Mouse (Mus musculus) cortical plate, adult 2 months (tissue): ENCODE results near the gene Klhl40.

Experiments used
- CTCF ChIP-seq: fragments of 200-500 bp; IDR thresholded peaks from 2 replicates; pipeline ENCODE4 v1.5.1; 2011; ENCODE audit warnings: mild to moderate bottlenecking, control low read depth, low read length; ENCODE audit not compliant: insufficient read depth; ENCODE audit errors: extremely low read depth
- POLR2A ChIP-seq: fragments of 200-500 bp; IDR thresholded peaks from 2 replicates; pipeline ENCODE4 v1.6.1; 2011; ENCODE audit warnings: mild to moderate bottlenecking, low read length, control low read depth; ENCODE audit not compliant: insufficient read depth; ENCODE audit errors: extremely low read depth

DNA sequence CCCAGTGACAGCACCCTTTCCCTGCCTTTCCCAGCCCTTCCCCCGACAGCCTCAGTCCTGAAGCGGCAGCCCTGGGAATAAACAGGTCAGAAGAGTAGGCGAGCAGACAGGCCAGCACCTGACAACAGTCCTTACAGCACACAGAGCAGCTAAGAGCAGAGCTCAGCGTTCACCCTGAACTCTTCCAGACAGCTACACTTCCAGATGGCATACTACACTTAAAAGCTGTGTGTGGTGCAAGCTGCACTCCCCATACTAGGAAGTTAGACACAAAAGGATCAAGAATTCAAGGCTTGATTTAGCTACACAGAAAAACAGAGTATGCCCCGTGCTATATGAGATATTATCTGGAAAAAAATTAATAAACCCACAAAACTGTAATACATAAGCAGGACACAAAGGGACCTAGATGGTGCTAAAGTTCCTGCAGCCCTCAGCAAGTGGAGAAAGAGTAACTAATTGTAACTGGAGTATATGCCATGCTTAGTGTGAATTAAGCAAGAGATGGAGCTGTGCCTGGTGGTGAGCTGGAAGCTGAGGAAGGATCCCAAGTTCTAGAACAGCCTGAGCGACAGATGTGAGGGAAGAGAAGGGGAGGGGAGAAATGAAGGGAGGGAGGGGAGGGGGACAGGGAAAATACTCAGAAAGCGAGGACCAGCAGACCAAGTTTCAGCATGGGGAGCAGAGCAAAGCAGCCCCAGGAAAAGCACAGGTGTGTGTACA, 52.0 kb downstream of the Klhl40 start:
- no peak for TF ChIP-seq CTCF
- no peak for TF ChIP-seq POLR2A
